Mouse (Mus musculus) liver, postnatal 0 days (tissue): ENCODE data around the gene Meiob.

Experiments used
- CTCF ChIP-seq: sonication (generic); IDR thresholded peaks from 2 replicates; pipeline ENCODE4 v1.5.1; 2016; ENCODE audit warnings: antibody characterized with exemption, low read depth
- EP300 ChIP-seq: IDR thresholded peaks from 2 replicates; pipeline ENCODE4 v1.6.1; 2016; ENCODE audit warnings: antibody characterized with exemption, low read depth, mild to moderate bottlenecking

GRCm38 (mm10) chr17:24777073-24777472 is 27.0 kb upstream of the Meiob start:
- TF ChIP-seq CTCF, result no peak
- no peak for TF ChIP-seq EP300
